Mouse (Mus musculus) ovary, postnatal 14 days (tissue): ENCODE data around the gene Mxd3.

Source experiments
- DNase-seq: peaks from one replicate; pipeline ENCODE4 v3.0.0; 2022; ENCODE audit warnings: low spot score

The Mxd3 gene

GRCm38 (mm10) chr13:55330567-55331400 lies 1.2 kb upstream of the Mxd3 start:
- DNase-seq: no peak

GRCm38 (mm10) chr13:55329109-55329682 lies 427 bp downstream of the Mxd3 start:
- DNase-seq: peak; percentile 22

GRCm38 (mm10) chr13:55328641-55329040 lies 982 bp downstream of the Mxd3 start:
- no peak for DNase-seq

- no peak for DNase-seq
Observed at GRCm38 (mm10) chr13:55328171-55328570, 1.5 kb downstream of the Mxd3 start.

GRCm38 (mm10) chr13:55327633-55328032 lies 2.0 kb downstream of the Mxd3 start:
- peak; percentile 78 for DNase-seq

- no peak for DNase-seq
Observed at GRCm38 (mm10) chr13:55327169-55327568, 2.5 kb downstream of the Mxd3 start.

GRCm38 (mm10) chr13:55325596-55325995 lies 4.0 kb downstream of the Mxd3 start:
- DNase-seq: no peak

GRCm38 (mm10) chr13:55322130-55322825 lies 7.3 kb downstream of the Mxd3 start:
- peak; percentile 27 for DNase-seq

GRCm38 (mm10) chr13:55321434-55322129 lies 8.0 kb downstream of the Mxd3 start, which contains the start of gene Rab24:
Rab24 (minus strand) TSS chr13:55321946.
- peak; percentile 77 for DNase-seq

GRCm38 (mm10) chr13:55319931-55320533 lies 9.6 kb downstream of the Mxd3 start, which contains the start of gene Prelid1:
Prelid1 (plus strand) TSS chr13:55320500.
- DNase-seq: no peak

GRCm38 (mm10) chr13:55318351-55318750 lies 11.3 kb downstream of the Mxd3 start:
- no peak for DNase-seq

GRCm38 (mm10) chr13:55314891-55315412 lies 14.7 kb downstream of the Mxd3 start:
- no peak for DNase-seq

GRCm38 (mm10) chr13:55313051-55313450 lies 16.6 kb downstream of the Mxd3 start:
- DNase-seq: no peak

GRCm38 (mm10) chr13:55312028-55312630 lies 17.5 kb downstream of the Mxd3 start:
- DNase-seq: no peak

- no peak for DNase-seq
Observed at GRCm38 (mm10) chr13:55300913-55301312, 28.7 kb downstream of the Mxd3 start.

GRCm38 (mm10) chr13:55296760-55297159 lies 32.9 kb downstream of the Mxd3 start:
- no peak for DNase-seq

GRCm38 (mm10) chr13:55288854-55289253 lies 40.8 kb downstream of the Mxd3 start:
- DNase-seq: no peak

- DNase-seq: no peak
Observed at GRCm38 (mm10) chr13:55277646-55278045, 52.0 kb downstream of the Mxd3 start.

GRCm38 (mm10) chr13:55277203-55277602 lies 52.4 kb downstream of the Mxd3 start:
- no peak for DNase-seq
